Mouse (Mus musculus) adrenal gland, adult 18-20 months (tissue): ENCODE results near the gene Sema3d. TPM values are rescaled to one million over a fixed set of nuclear protein-coding genes. Genes with fewer than 3 reads are reported as not detected.

Source experiments
- DNase-seq, 2 experiments: peaks; one replicate each; pipeline ENCODE4 v3.0.0; 2021 to 2022; ENCODE audit warnings: low spot score in 2 of 2
- total RNA-seq, 2 experiments: library from RNA; stranded (reverse); gene quantifications; 1 replicate in 1 of 2; 2 replicates in 1 of 2; pipeline ENCODE4 v1.2.3; 2021

Gene Sema3d
- total RNA-seq, 2 experiments from 2014 or later: 2.3 to 2.6 TPM

DNA sequence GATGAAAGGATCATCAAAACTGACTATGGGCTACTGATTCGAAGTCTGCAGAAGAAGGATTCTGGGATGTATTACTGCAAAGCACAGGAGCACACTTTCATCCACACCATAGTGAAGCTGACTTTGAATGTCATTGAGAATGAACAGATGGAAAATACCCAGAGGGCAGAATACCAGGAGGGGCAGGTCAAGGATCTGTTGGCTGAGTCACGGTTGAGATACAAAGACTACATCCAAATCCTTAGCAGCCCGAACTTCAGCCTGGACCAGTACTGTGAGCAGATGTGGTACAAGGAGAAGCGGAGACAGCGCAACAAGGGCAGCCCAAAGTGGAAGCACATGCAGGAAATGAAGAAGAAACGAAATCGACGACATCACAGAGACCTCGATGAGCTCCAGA lies 201.7 kb downstream of the Sema3d start:
- no peak for DNase-seq

- no peak for DNase-seq
Observed at GRCm38 (mm10) chr5:12634227-12634980, 251.2 kb downstream of the Sema3d start.

GRCm38 (mm10) chr5:12637763-12638468 lies 254.7 kb downstream of the Sema3d start:
- DNase-seq: no peak
